Mouse (Mus musculus): ENCODE measurements around the gene Lyrm9. TPM values are rescaled to one million over a fixed set of nuclear protein-coding genes. Genes with fewer than 3 reads are reported as not detected.

Lyrm9 gene
- polyA plus RNA-seq, 1 experiment, result 7.6 TPM

- no peak for DNase-seq
- Histone ChIP-seq H3K4me3 (replicated peaks; ENCODE audit: extremely low read depth, low read depth, low read length) (no peak overlapping the region), H3K4me1 (ENCODE audit: control insufficient read depth, insufficient read depth, low read length) (no peaks in the 10 kb centered on the region)
- no peak for TF ChIP-seq CTCF (IDR thresholded peaks at IDR 0.05; ENCODE audit: insufficient read depth, low read length)
- TF ChIP-seq POLR2A (IDR thresholded peaks at IDR 0.05; ENCODE audit: borderline replicate concordance, extremely low read depth, low read depth, low read length), result no peak
- 67% methylated on average over 5 of the region's 5 CpGs for WGBS
Observed at GRCm38 (mm10) chr11:78792055-78792454, 34.3 kb upstream of the Lyrm9 start.

GRCm38 (mm10) chr11:78792465-78792864 is 33.9 kb upstream of the Lyrm9 start:
- WGBS, result 27% methylated on average over 11 of the region's 11 CpGs
- no peaks in the 10 kb centered on the region for H3K4me1 ChIP-seq (ENCODE audit: control insufficient read depth, insufficient read depth, low read length)
- TF ChIP-seq CTCF (IDR thresholded peaks at IDR 0.05; ENCODE audit: insufficient read depth, low read length), result no peak
- no peak for TF ChIP-seq POLR2A (IDR thresholded peaks at IDR 0.05; ENCODE audit: borderline replicate concordance, extremely low read depth, low read depth, low read length)
- DNase-seq, result no peak
- peak overlapping the region; percentile 6 for H3K4me3 ChIP-seq (replicated peaks; ENCODE audit: extremely low read depth, low read depth, low read length)

GRCm38 (mm10) chr11:78793116-78793515 is 33.3 kb upstream of the Lyrm9 start:
- no peak for TF ChIP-seq CTCF (IDR thresholded peaks at IDR 0.05; ENCODE audit: insufficient read depth, low read length)
- no peak for TF ChIP-seq POLR2A (IDR thresholded peaks at IDR 0.05; ENCODE audit: borderline replicate concordance, extremely low read depth, low read depth, low read length)
- WGBS, result 65% methylated on average over 11 of the region's 11 CpGs
- Histone ChIP-seq H3K4me3 (replicated peaks; ENCODE audit: extremely low read depth, low read depth, low read length) (no peak overlapping the region), H3K4me1 (ENCODE audit: control insufficient read depth, insufficient read depth, low read length) (no peaks in the 10 kb centered on the region)
- DNase-seq, result no peak

- H3K4me3 ChIP-seq (replicated peaks; ENCODE audit: extremely low read depth, low read depth, low read length), result no peak overlapping the region
- no peaks in the 10 kb centered on the region for H3K4me1 ChIP-seq (ENCODE audit: control insufficient read depth, insufficient read depth, low read length)
- TF ChIP-seq CTCF (IDR thresholded peaks at IDR 0.05; ENCODE audit: insufficient read depth, low read length), result no peak
- no peak for TF ChIP-seq POLR2A (IDR thresholded peaks at IDR 0.05; ENCODE audit: borderline replicate concordance, extremely low read depth, low read depth, low read length)
- DNase-seq, result no peak
- WGBS, result 74% methylated on average over 10 of the region's 10 CpGs
Observed at GRCm38 (mm10) chr11:78796072-78796729, 30.2 kb upstream of the Lyrm9 start.

- no peak for DNase-seq
- TF ChIP-seq POLR2A (IDR thresholded peaks at IDR 0.05; ENCODE audit: borderline replicate concordance, extremely low read depth, low read depth, low read length) (no peak), CTCF (IDR thresholded peaks at IDR 0.05; ENCODE audit: insufficient read depth, low read length) (no peak)
- Histone ChIP-seq H3K4me1 (ENCODE audit: control insufficient read depth, insufficient read depth, low read length) (0 out of 2 replicates have a peak, but pooled peaks cover 3% of the 10 kb centered on the region), H3K4me3 (replicated peaks; ENCODE audit: extremely low read depth, low read depth, low read length) (no peak overlapping the region)
- WGBS, result 89% methylated on average over 4 of the region's 4 CpGs
Observed at GRCm38 (mm10) chr11:78801094-78801493, 25.3 kb upstream of the Lyrm9 start.

GRCm38 (mm10) chr11:78803587-78804316 is 22.6 kb upstream of the Lyrm9 start:
- Histone ChIP-seq H3K4me3 (replicated peaks; ENCODE audit: extremely low read depth, low read depth, low read length) (no peak overlapping the region), H3K4me1 (ENCODE audit: control insufficient read depth, insufficient read depth, low read length) (0 out of 2 replicates have a peak, but pooled peaks cover 3% of the 10 kb centered on the region)
- TF ChIP-seq CTCF (IDR thresholded peaks at IDR 0.05; ENCODE audit: insufficient read depth, low read length), result no peak
- no peak for TF ChIP-seq POLR2A (IDR thresholded peaks at IDR 0.05; ENCODE audit: borderline replicate concordance, extremely low read depth, low read depth, low read length)
- peak; percentile 56 for DNase-seq
- 40% methylated on average over 14 of the region's 14 CpGs for WGBS

GRCm38 (mm10) chr11:78804551-78804950 is 21.8 kb upstream of the Lyrm9 start:
- Histone ChIP-seq H3K4me1 (ENCODE audit: control insufficient read depth, insufficient read depth, low read length) (0 out of 2 replicates have a peak, but pooled peaks cover 3% of the 10 kb centered on the region), H3K4me3 (replicated peaks; ENCODE audit: extremely low read depth, low read depth, low read length) (no peak overlapping the region)
- no peak for DNase-seq
- no peak for TF ChIP-seq CTCF (IDR thresholded peaks at IDR 0.05; ENCODE audit: insufficient read depth, low read length)
- TF ChIP-seq POLR2A (IDR thresholded peaks at IDR 0.05; ENCODE audit: borderline replicate concordance, extremely low read depth, low read depth, low read length), result no peak
- 81% methylated on average over 6 of the region's 6 CpGs for WGBS

GRCm38 (mm10) chr11:78805198-78805597 is 21.2 kb upstream of the Lyrm9 start:
- H3K4me3 ChIP-seq (replicated peaks; ENCODE audit: extremely low read depth, low read depth, low read length), result no peak overlapping the region
- TF ChIP-seq CTCF (IDR thresholded peaks at IDR 0.05; ENCODE audit: insufficient read depth, low read length) (no peak), POLR2A (IDR thresholded peaks at IDR 0.05; ENCODE audit: borderline replicate concordance, extremely low read depth, low read depth, low read length) (no peak)
- H3K4me1 ChIP-seq (ENCODE audit: control insufficient read depth, insufficient read depth, low read length), result 0 out of 2 replicates have a peak, but pooled peaks cover 3% of the 10 kb centered on the region
- no peak for DNase-seq
- WGBS, result 73% methylated on average over 6 of the region's 6 CpGs

GRCm38 (mm10) chr11:78805691-78806137 is 20.7 kb upstream of the Lyrm9 start:
- no peak for DNase-seq
- Histone ChIP-seq H3K4me3 (replicated peaks; ENCODE audit: extremely low read depth, low read depth, low read length) (no peak overlapping the region), H3K4me1 (ENCODE audit: control insufficient read depth, insufficient read depth, low read length) (0 out of 2 replicates have a peak, but pooled peaks cover 3% of the 10 kb centered on the region)
- TF ChIP-seq POLR2A (IDR thresholded peaks at IDR 0.05; ENCODE audit: borderline replicate concordance, extremely low read depth, low read depth, low read length) (no peak), CTCF (IDR thresholded peaks at IDR 0.05; ENCODE audit: insufficient read depth, low read length) (no peak)
- WGBS, result 47% methylated on average over 9 of the region's 9 CpGs

All from lung, adult 2 months (tissue).